Mouse (Mus musculus) neural tube, embryonic 15.5 days (tissue): ENCODE data around the gene Kansl1. TPM values are rescaled to one million over a fixed set of nuclear protein-coding genes. Genes with fewer than 3 reads are reported as not detected.

Experiments used
- ATAC-seq: fragments of 200-750 bp; cut with Nextera tagmentation; 2 replicates; pipeline ENCODE4 v1.8.0; 2017; ENCODE audit warnings: mild to moderate bottlenecking, moderate TSS enrichment, moderate library complexity; ENCODE audit not compliant: low FRiP score
- H3K27ac ChIP-seq: fragments of 300-500 bp; sonication (generic); replicated peaks from 2 replicates; pipeline ENCODE4 v1.5.1; 2015; ENCODE audit warnings: mild to moderate bottlenecking, inconsistent platforms
- H3K27me3 ChIP-seq: fragments of 300-500 bp; sonication (generic); replicated peaks from 2 replicates; pipeline ENCODE4 v1.6.1; 2015; ENCODE audit warnings: inconsistent platforms
- H3K36me3 ChIP-seq: fragments of 300-500 bp; sonication (generic); 2 replicates; pipeline ENCODE4 v1.6.1; 2015; ENCODE audit warnings: inconsistent platforms
- H3K4me1 ChIP-seq: fragments of 300-500 bp; sonication (generic); 2 replicates; pipeline ENCODE4 v1.6.1; 2015; ENCODE audit warnings: inconsistent platforms
- H3K4me2 ChIP-seq: fragments of 300-500 bp; sonication (generic); 2 replicates; pipeline ENCODE4 v1.6.1; 2015; ENCODE audit warnings: inconsistent platforms, mild to moderate bottlenecking, moderate library complexity
- H3K4me3 ChIP-seq: fragments of 300-500 bp; sonication (generic); replicated peaks from 2 replicates; pipeline ENCODE4 v1.5.1; 2015; ENCODE audit warnings: mild to moderate bottlenecking, inconsistent platforms
- H3K9ac ChIP-seq: fragments of 300-500 bp; sonication (generic); replicated peaks from 2 replicates; pipeline ENCODE4 v1.6.1; 2015; ENCODE audit warnings: mild to moderate bottlenecking, inconsistent platforms
- H3K9me3 ChIP-seq: fragments of 300-500 bp; sonication (generic); replicated peaks from 2 replicates; pipeline ENCODE4 v1.6.1; 2016; ENCODE audit warnings: inconsistent platforms
- WGBS: fragments of 180-500 bp; shearing (Covaris S2); methylation state at CpG from one replicate; pipeline ENCODE4 v1.1.7; 2015; ENCODE audit warnings: mixed read lengths; 5-methylcytosine and 5-hydroxymethylcytosine counted together
- polyA plus RNA-seq: library from polyadenylated mRNA; unstranded; fragments of >200 nt; fragmentation: Nextera tagmentation; extraction: Ambion mirVana; gene quantifications from 2 replicates; pipeline ENCODE4 v1.2.1, GENCODE M21; 2015

Gene Kansl1
- polyA plus RNA-seq, 1 experiment from 2014 or later = 23.3 TPM

- H3K27ac ChIP-seq = no peak overlapping the region
- no peak overlapping the region for H3K4me2 ChIP-seq
- no peaks in the 10 kb centered on the region for H3K4me1 ChIP-seq
- H3K36me3 ChIP-seq = no peaks in the 10 kb centered on the region
- no peaks in the 10 kb centered on the region for H3K9me3 ChIP-seq
- ATAC-seq = no peak
- no peaks in the 10 kb centered on the region for H3K27me3 ChIP-seq
- 91% methylated on average over 1 of the region's 1 CpGs for WGBS
- no peak overlapping the region for H3K4me3 ChIP-seq
- no peak overlapping the region for H3K9ac ChIP-seq
Observed at GRCm38 (mm10) chr11:104392153-104392552, 76.5 kb downstream of the Kansl1 start.

DNA sequence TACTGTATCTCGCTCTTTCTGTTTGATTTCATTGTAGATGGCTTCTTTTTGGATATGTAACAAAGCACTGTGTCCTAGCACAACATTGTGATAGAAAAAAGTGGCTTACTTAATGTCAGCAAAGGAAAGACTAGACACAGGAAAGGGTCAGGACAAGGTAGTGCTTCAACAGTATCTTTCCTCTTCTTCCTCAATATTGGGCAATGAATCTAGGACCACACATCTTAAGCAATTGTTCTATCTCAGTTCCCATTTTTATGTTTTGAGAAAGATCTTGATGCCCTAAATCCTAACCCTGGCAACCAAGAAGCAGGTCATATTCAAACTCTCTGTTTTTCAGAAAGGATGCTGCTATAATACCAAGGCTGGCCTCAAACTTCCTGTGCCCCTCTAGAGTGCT lies 81.4 kb downstream of the Kansl1 start:
- no peaks in the 10 kb centered on the region for H3K27me3 ChIP-seq
- H3K9ac ChIP-seq = no peak overlapping the region
- 95% methylated on average over 1 of the region's 1 CpGs for WGBS
- no peak for ATAC-seq
- no peak overlapping the region for H3K4me2 ChIP-seq
- no peak overlapping the region for H3K4me3 ChIP-seq
- H3K9me3 ChIP-seq = no peaks in the 10 kb centered on the region
- no peak overlapping the region for H3K27ac ChIP-seq
- no peaks in the 10 kb centered on the region for H3K36me3 ChIP-seq
- no peaks in the 10 kb centered on the region for H3K4me1 ChIP-seq

GRCm38 (mm10) chr11:104386595-104386994 lies 82.1 kb downstream of the Kansl1 start:
- no peak overlapping the region for H3K9ac ChIP-seq
- no peaks in the 10 kb centered on the region for H3K4me1 ChIP-seq
- H3K36me3 ChIP-seq = no peaks in the 10 kb centered on the region
- no peak overlapping the region for H3K27ac ChIP-seq
- WGBS = 96% methylated on average over 1 of the region's 1 CpGs
- H3K9me3 ChIP-seq = no peaks in the 10 kb centered on the region
- no peak overlapping the region for H3K4me2 ChIP-seq
- no peak overlapping the region for H3K4me3 ChIP-seq
- H3K27me3 ChIP-seq = no peaks in the 10 kb centered on the region
- no peak for ATAC-seq

DNA sequence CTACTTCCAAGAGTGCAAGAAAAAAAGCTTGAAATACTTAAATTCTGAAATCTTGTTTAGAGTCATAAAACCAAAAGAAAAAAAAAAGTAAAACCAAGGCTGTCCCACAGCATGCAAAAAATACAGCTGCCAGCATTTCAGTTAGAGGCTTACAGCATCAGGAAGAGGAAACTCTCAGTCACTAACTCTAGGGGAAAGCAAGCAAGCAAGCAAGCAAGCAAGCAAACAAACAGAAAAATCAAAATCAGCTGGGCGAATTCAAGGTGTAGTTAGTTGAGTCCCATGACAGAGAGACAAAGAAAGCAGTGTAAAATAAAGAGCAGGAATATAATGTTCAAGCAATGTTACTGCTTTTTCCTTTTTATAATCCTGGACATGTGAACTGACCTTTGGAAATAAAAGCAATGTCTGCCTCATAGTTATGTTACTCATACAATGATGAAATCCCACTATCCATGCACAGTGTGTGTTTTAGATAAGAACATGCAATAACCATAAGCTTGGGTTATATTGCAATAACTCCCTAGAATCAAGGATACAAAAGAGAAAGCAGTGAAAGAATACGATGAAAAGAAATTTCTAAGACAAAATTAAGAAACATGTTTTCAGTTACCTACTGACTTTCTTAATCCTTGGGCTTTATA lies 85.4 kb downstream of the Kansl1 start:
- H3K36me3 ChIP-seq = no peaks in the 10 kb centered on the region
- H3K9me3 ChIP-seq = no peaks in the 10 kb centered on the region
- no peak overlapping the region for H3K4me2 ChIP-seq
- no peak overlapping the region for H3K9ac ChIP-seq
- 93% methylated on average over 2 of the region's 2 CpGs for WGBS
- ATAC-seq = no peak
- H3K4me1 ChIP-seq = no peaks in the 10 kb centered on the region
- H3K27me3 ChIP-seq = no peaks in the 10 kb centered on the region
- H3K27ac ChIP-seq = no peak overlapping the region
- H3K4me3 ChIP-seq = no peak overlapping the region

- Histone ChIP-seq H3K4me1 (no peaks in the 10 kb centered on the region), H3K27me3 (no peaks in the 10 kb centered on the region), H3K9me3 (no peaks in the 10 kb centered on the region), H3K4me2 (no peak overlapping the region), H3K9ac (no peak overlapping the region), H3K4me3 (no peak overlapping the region), H3K27ac (no peak overlapping the region), H3K36me3 (no peaks in the 10 kb centered on the region)
- no peak for ATAC-seq
- 80% methylated on average over 4 of the region's 4 CpGs for WGBS
Observed at GRCm38 (mm10) chr11:104381887-104382286, 86.8 kb downstream of the Kansl1 start.

- Histone ChIP-seq H3K27me3 (no peaks in the 10 kb centered on the region), H3K27ac (no peak overlapping the region), H3K4me3 (no peak overlapping the region), H3K36me3 (0 out of 2 replicates have a peak, but pooled peaks cover 3% of the 10 kb centered on the region), H3K4me2 (no peak overlapping the region), H3K9ac (no peak overlapping the region), H3K4me1 (no peaks in the 10 kb centered on the region), H3K9me3 (no peaks in the 10 kb centered on the region)
- 61% methylated on average over 1 of the region's 1 CpGs for WGBS
- ATAC-seq = no peak
Observed at GRCm38 (mm10) chr11:104379635-104380034, 89.0 kb downstream of the Kansl1 start.

GRCm38 (mm10) chr11:104376291-104376690 lies 92.4 kb downstream of the Kansl1 start:
- peaks cover 7% of the 10 kb centered on the region; the same call in 1 of the 2 replicates for H3K36me3 ChIP-seq
- H3K9ac ChIP-seq = no peak overlapping the region
- ATAC-seq = no peak
- no peaks in the 10 kb centered on the region for H3K9me3 ChIP-seq
- no peak overlapping the region for H3K4me3 ChIP-seq
- 71% methylated on average over 3 of the region's 3 CpGs for WGBS
- no peak overlapping the region for H3K4me2 ChIP-seq
- no peaks in the 10 kb centered on the region for H3K4me1 ChIP-seq
- no peaks in the 10 kb centered on the region for H3K27me3 ChIP-seq
- H3K27ac ChIP-seq = no peak overlapping the region

DNA sequence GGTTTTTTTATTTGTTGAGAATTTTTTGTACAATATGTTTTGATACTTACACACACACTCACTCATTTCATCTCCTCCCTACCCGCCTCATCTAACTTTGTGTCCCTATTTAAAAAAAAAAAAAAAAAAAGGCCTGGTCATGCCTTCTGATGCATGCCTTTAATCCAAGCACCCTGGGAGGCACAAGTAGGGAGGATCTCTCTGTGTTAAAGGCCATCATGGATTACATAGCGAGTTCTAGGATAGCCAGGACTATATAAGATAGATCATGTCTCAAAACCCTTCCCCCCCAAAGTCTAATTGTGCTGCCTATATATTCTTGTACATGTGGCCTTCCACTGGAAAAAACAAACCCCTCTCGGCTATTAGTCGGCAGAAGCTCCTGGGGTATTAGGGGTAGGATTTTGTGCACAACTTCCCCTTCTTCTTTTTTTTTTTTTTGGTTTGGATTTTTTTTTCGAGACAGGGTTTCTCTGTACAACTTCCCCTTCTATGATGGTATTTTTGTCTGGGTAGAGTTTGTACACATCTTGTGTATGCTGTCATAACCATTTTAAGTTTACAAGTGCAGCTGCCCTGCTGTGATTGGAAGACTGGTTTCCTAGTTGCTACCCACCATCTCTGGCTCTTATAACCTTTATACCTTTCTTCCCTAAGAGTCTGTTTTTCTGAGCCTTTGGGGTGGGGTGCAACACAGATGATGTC lies 101.0 kb downstream of the Kansl1 start:
- H3K9ac ChIP-seq = no peak overlapping the region
- no peak overlapping the region for H3K27ac ChIP-seq
- H3K4me2 ChIP-seq = no peak overlapping the region
- H3K9me3 ChIP-seq = no peaks in the 10 kb centered on the region
- WGBS = 90% methylated on average over 5 of the region's 5 CpGs
- no peak for ATAC-seq
- no peaks in the 10 kb centered on the region for H3K4me1 ChIP-seq
- no peaks in the 10 kb centered on the region for H3K27me3 ChIP-seq
- H3K4me3 ChIP-seq = no peak overlapping the region
- peaks cover 14% of the 10 kb centered on the region; the same call in 1 of the 2 replicates for H3K36me3 ChIP-seq

DNA sequence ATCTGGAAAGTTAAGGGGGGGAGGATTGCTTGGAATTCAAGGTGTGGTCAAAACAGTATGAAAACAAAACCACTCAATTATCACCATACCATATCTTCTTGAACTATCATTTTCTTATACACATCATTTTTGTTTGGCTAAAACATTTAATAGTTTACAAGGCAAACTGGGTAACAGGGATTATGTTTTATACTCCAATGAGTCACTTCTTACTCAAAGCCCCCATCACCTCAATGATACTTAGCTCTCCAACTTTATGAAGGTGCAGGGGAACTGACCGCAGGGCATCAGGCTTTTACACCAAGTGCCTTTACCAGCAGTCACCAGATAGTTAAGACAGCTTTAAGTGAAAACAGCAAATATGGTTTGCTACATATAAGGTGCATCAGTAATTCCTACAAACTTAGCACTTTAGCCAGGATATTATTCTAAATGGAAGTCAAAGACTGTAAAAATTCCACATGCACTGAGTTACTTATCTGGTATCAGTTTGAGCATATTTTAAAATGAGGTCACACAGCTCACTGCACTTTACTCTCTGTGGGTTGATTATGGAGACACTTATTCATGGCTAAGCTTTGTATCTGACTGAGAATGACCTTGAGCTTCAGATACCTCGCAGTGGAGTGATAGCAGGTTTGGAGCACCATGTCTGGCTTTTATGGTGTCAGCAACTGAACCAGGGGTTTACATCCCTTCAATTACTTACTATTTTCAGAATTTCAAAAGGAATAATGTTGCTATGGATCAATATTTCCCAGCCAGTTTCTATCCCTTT lies 104.6 kb downstream of the Kansl1 start:
- ATAC-seq = no peak
- H3K36me3 ChIP-seq = 0 out of 2 replicates have a peak, but pooled peaks cover 13% of the 10 kb centered on the region
- 91% methylated on average over 2 of the region's 2 CpGs for WGBS
- H3K9me3 ChIP-seq = no peaks in the 10 kb centered on the region
- no peaks in the 10 kb centered on the region for H3K4me1 ChIP-seq
- H3K27me3 ChIP-seq = no peaks in the 10 kb centered on the region
- no peak overlapping the region for H3K27ac ChIP-seq
- no peak overlapping the region for H3K9ac ChIP-seq
- no peak overlapping the region for H3K4me2 ChIP-seq
- H3K4me3 ChIP-seq = no peak overlapping the region

- Histone ChIP-seq H3K27me3 (no peaks in the 10 kb centered on the region), H3K9ac (no peak overlapping the region), H3K4me3 (no peak overlapping the region), H3K36me3 (0 out of 2 replicates have a peak, but pooled peaks cover 7% of the 10 kb centered on the region), H3K9me3 (no peaks in the 10 kb centered on the region), H3K4me2 (no peak overlapping the region), H3K27ac (no peak overlapping the region), H3K4me1 (no peaks in the 10 kb centered on the region)
- no peak for ATAC-seq
- WGBS = 97% methylated on average over 1 of the region's 1 CpGs
Observed at GRCm38 (mm10) chr11:104362704-104363103, 106.0 kb downstream of the Kansl1 start.

GRCm38 (mm10) chr11:104361790-104362189 lies 106.9 kb downstream of the Kansl1 start:
- ATAC-seq = no peak
- H3K27ac ChIP-seq = no peak overlapping the region
- WGBS = 64% methylated on average over 2 of the region's 2 CpGs

GRCm38 (mm10) chr11:104346931-104347330 lies 121.7 kb downstream of the Kansl1 start:
- no peak for ATAC-seq
- Histone ChIP-seq H3K9me3 (no peaks in the 10 kb centered on the region), H3K36me3 (peaks cover 54% of the 10 kb centered on the region), H3K27ac (no peak overlapping the region), H3K4me2 (no peak overlapping the region), H3K9ac (no peak overlapping the region), H3K27me3 (no peaks in the 10 kb centered on the region), H3K4me1 (no peaks in the 10 kb centered on the region), H3K4me3 (no peak overlapping the region)
- WGBS = 55% methylated on average over 3 of the region's 3 CpGs

More at GRCm38 (mm10) chr11:104361790-104362189, 106.9 kb downstream of the Kansl1 start:
- Histone ChIP-seq H3K4me2 (no peak overlapping the region), H3K27me3 (no peaks in the 10 kb centered on the region), H3K9ac (no peak overlapping the region), H3K4me3 (no peak overlapping the region), H3K36me3 (peaks cover 6% of the 10 kb centered on the region), H3K4me1 (no peaks in the 10 kb centered on the region), H3K9me3 (no peaks in the 10 kb centered on the region)
